Mouse (Mus musculus): Measurements from ENCODE around the gene Cd244a.

Gene Cd244a

GRCm38 (mm10) chr1:171658561-171658991 is 99.6 kb downstream of the Cd244a start:
- DNase-seq = peak; percentile 41
